Mouse (Mus musculus) activated CD4-positive, CD25-positive, alpha-beta regulatory T cell (primary cell): Measurements from ENCODE around the gene Oxct1. TPM values are rescaled to one million over a fixed set of nuclear protein-coding genes. Genes with fewer than 3 reads are reported as not detected.

Source experiments
- polyA plus RNA-seq, 2 experiments: library from polyadenylated mRNA; unstranded; fragments of 100-300 nt; shearing (Covaris generic); gene quantifications; one replicate each; pipeline ENCODE4 v1.2.1; 2017

The Oxct1 gene
- polyA plus RNA-seq, result 10 to 100 TPM; 68.1 to 79.5 TPM

GRCm38 (mm10) chr15:4026231-4026773 is at the start of gene Oxct1:
Oxct1 (plus strand) TSS chr15:4026383.

GRCm38 (mm10) chr15:3979061-3979848 is 46.9 kb upstream of the Oxct1 start, which contains the start of gene Fbxo4:
Fbxo4 (minus strand) TSS chr15:3979573.

DNA sequence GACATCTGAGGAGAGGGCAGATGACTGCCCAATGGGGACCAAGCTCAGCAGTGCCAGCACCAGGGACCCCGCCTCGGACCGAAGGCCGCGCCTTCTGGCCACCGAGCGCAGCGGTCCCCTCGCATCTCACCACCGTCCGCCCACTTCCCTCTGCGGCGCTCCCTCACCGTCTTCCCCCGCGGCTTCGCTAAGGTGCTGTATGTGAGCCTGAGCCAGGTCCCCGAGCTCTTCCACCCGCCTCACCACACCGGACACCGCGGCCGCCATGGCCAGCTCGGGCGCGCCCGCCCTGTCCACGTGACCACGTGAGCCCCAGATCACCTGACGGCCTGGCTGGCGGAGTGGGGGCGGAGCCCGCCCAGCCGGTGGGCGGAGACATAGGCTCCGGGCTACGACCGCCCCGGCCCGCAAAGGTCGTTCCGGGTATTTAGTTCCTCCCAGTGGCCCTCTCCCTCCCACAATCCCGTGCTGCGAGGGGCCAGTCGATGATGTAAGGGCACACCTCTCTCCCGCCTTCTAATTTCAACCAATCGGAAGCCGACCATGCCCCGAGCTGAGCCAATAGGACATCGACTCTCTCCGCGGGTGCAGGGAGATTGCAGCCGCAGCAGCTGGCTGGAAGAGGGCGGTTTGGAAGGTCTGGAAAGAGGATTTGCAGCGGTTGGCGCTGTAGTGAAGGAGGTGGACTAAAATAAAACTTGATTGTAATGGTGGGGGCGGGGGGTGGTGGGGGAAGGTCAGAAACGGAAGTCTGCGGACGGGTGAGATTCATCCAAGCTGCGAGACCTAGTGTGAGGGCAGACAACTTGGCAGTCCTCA is 30.5 kb upstream of the Oxct1 start, which contains the start of gene AW549877:
AW549877 (minus strand) TSS at position 297 of the 819 bp plus-strand sequence.

Other genes starting within 250 kb of the Oxct1 start
- 10 to 100 TPM; 22.9 to 24.7 TPM for gene Fbxo4, start 46.8 kb upstream of the Oxct1 start, polyA plus RNA-seq
- 10 to 100 TPM; 25.8 to 38.4 TPM for gene AW549877, start 30.6 kb upstream of the Oxct1 start, polyA plus RNA-seq